Mouse (Mus musculus): ENCODE results near the gene Vmn2r83. TPM values are rescaled to one million over a fixed set of nuclear protein-coding genes. Genes with fewer than 3 reads are reported as not detected.
A peak's percentile ranks its signal among the peaks of the same experiment; 100 is the strongest.

Gene Vmn2r83
- polyA plus RNA-seq, 1 experiment from 2014 or later, result not detected

DNA sequence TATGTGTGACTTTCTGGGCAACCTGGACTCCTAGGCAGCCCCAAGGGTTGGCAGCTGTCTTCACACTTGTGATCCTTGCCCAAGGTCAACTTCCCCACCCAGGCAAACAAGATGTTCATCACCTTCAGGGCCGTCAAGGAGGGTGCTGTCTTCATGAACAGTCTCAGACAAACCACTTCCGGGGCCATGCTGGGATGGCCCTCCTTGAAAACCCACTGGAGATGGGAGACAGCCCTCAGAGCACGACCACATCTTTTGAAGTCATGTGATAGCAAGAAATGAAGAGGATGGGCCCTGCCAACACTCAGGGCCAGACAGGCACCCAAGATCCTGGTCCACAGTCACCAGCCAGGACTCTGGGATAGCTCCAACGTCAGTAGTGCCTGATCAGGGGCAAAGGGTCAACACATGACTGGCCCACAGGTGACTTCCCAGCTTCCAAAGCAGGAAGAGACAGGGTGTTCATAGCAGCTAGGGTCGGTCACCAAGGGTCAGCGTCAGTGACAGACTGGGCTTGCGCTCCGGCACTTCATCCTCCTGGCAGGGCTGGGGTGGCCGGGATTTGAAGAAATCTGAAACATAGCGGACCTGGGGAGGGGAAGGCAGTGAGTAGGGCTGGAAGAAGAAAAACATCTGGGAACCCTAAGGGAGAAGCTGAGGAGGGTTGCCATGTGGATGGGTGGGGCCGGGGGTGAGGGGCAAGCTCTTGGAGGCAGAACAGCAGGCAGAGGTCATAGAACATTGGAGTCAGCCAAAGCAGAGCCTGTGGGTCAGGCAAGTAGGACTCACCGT is 58.3 kb downstream of the Vmn2r83 start:
- H3K9ac ChIP-seq (ENCODE audit: low read depth, low read length), result no peak overlapping the region
- no peaks in the 10 kb centered on the region for H3K9me3 ChIP-seq (replicated peaks; ENCODE audit: control insufficient read depth, low read length)
- H3K36me3 ChIP-seq (ENCODE audit: control insufficient read depth, insufficient read depth, low read length), result peaks cover 3% of the 10 kb centered on the region; the same call in 1 of the 2 replicates
- 80% methylated on average over 12 of the region's 12 CpGs for WGBS (ENCODE audit: insufficient replicate concordance)
- no peak for ATAC-seq (replicated peaks; ENCODE audit: insufficient number of reproducible peaks, low FRiP score, low TSS enrichment)
- no peak overlapping the region for H3K27ac ChIP-seq (ENCODE audit: low read depth, low read length)
- H3K4me2 ChIP-seq, result no peak overlapping the region
- H3K4me1 ChIP-seq (ENCODE audit: control insufficient read depth, insufficient read depth, low read length), result no peaks in the 10 kb centered on the region
- no peak overlapping the region for H3K4me3 ChIP-seq (ENCODE audit: low read depth, low read length)
- H3K27me3 ChIP-seq (ENCODE audit: control insufficient read depth, insufficient read depth, low read length), result no peaks in the 10 kb centered on the region

GRCm38 (mm10) chr10:79527453-79527845 is 58.9 kb downstream of the Vmn2r83 start:
- no peak overlapping the region for H3K9ac ChIP-seq (ENCODE audit: low read depth, low read length)
- H3K36me3 ChIP-seq (ENCODE audit: control insufficient read depth, insufficient read depth, low read length), result peaks cover 3% of the 10 kb centered on the region; the same call in 1 of the 2 replicates
- no peak overlapping the region for H3K4me2 ChIP-seq
- 0 out of 2 replicates have a peak, but pooled peaks cover under 1% of the 10 kb centered on the region for H3K27me3 ChIP-seq (ENCODE audit: control insufficient read depth, insufficient read depth, low read length)
- no peak overlapping the region for H3K4me3 ChIP-seq (ENCODE audit: low read depth, low read length)
- H3K27ac ChIP-seq (ENCODE audit: low read depth, low read length), result no peak overlapping the region
- WGBS (ENCODE audit: insufficient replicate concordance), result 83% methylated on average over 6 of the region's 6 CpGs
- H3K9me3 ChIP-seq (replicated peaks; ENCODE audit: control insufficient read depth, low read length), result no peaks in the 10 kb centered on the region
- ATAC-seq (replicated peaks; ENCODE audit: insufficient number of reproducible peaks, low FRiP score, low TSS enrichment), result no peak; the same call in 1 of the 2 replicates
- no peaks in the 10 kb centered on the region for H3K4me1 ChIP-seq (ENCODE audit: control insufficient read depth, insufficient read depth, low read length)

- WGBS (ENCODE audit: insufficient replicate concordance), result 76% methylated on average over 3 of the region's 3 CpGs
- Histone ChIP-seq H3K4me2 (no peak overlapping the region), H3K9me3 (replicated peaks; ENCODE audit: control insufficient read depth, low read length) (no peaks in the 10 kb centered on the region), H3K4me1 (ENCODE audit: control insufficient read depth, insufficient read depth, low read length) (0 out of 2 replicates have a peak, but pooled peaks cover 4% of the 10 kb centered on the region), H3K27me3 (ENCODE audit: control insufficient read depth, insufficient read depth, low read length) (peaks cover 4% of the 10 kb centered on the region; the same call in 1 of the 2 replicates), H3K36me3 (ENCODE audit: control insufficient read depth, insufficient read depth, low read length) (peaks cover 3% of the 10 kb centered on the region; the same call in 1 of the 2 replicates), H3K4me3 (ENCODE audit: low read depth, low read length) (no peak overlapping the region), H3K9ac (ENCODE audit: low read depth, low read length) (no peak overlapping the region), H3K27ac (ENCODE audit: low read depth, low read length) (no peak overlapping the region)
- ATAC-seq (replicated peaks; ENCODE audit: insufficient number of reproducible peaks, low FRiP score, low TSS enrichment), result no peak
These were observed 59.5 kb downstream of the Vmn2r83 start for GRCm38 (mm10) chr10:79528081-79528480.

- Histone ChIP-seq H3K36me3 (ENCODE audit: control insufficient read depth, insufficient read depth, low read length) (peaks cover 3% of the 10 kb centered on the region; the same call in 1 of the 2 replicates), H3K27me3 (ENCODE audit: control insufficient read depth, insufficient read depth, low read length) (peaks cover 10% of the 10 kb centered on the region), H3K4me2 (no peak overlapping the region), H3K27ac (ENCODE audit: low read depth, low read length) (no peak overlapping the region), H3K9ac (ENCODE audit: low read depth, low read length) (no peak overlapping the region), H3K4me1 (ENCODE audit: control insufficient read depth, insufficient read depth, low read length) (0 out of 2 replicates have a peak, but pooled peaks cover 10% of the 10 kb centered on the region), H3K4me3 (ENCODE audit: low read depth, low read length) (no peak overlapping the region), H3K9me3 (replicated peaks; ENCODE audit: control insufficient read depth, low read length) (no peaks in the 10 kb centered on the region)
- ATAC-seq (replicated peaks; ENCODE audit: insufficient number of reproducible peaks, low FRiP score, low TSS enrichment), result no peak
- WGBS (ENCODE audit: insufficient replicate concordance), result 74% methylated on average over 8 of the region's 8 CpGs
These were observed 61.7 kb downstream of the Vmn2r83 start for GRCm38 (mm10) chr10:79530241-79530640.

GRCm38 (mm10) chr10:79530721-79531120 is 62.2 kb downstream of the Vmn2r83 start:
- Histone ChIP-seq H3K4me3 (ENCODE audit: low read depth, low read length) (no peak overlapping the region), H3K4me2 (no peak overlapping the region), H3K27me3 (ENCODE audit: control insufficient read depth, insufficient read depth, low read length) (peaks cover 10% of the 10 kb centered on the region), H3K27ac (ENCODE audit: low read depth, low read length) (no peak overlapping the region), H3K9ac (ENCODE audit: low read depth, low read length) (no peak overlapping the region), H3K9me3 (replicated peaks; ENCODE audit: control insufficient read depth, low read length) (no peaks in the 10 kb centered on the region), H3K36me3 (ENCODE audit: control insufficient read depth, insufficient read depth, low read length) (0 out of 2 replicates have a peak, but pooled peaks cover 3% of the 10 kb centered on the region), H3K4me1 (ENCODE audit: control insufficient read depth, insufficient read depth, low read length) (0 out of 2 replicates have a peak, but pooled peaks cover 10% of the 10 kb centered on the region)
- no peak for ATAC-seq (replicated peaks; ENCODE audit: insufficient number of reproducible peaks, low FRiP score, low TSS enrichment)
- 88% methylated on average over 13 of the region's 13 CpGs for WGBS (ENCODE audit: insufficient replicate concordance)

GRCm38 (mm10) chr10:79531593-79531992 is 63.1 kb downstream of the Vmn2r83 start:
- Histone ChIP-seq H3K36me3 (ENCODE audit: control insufficient read depth, insufficient read depth, low read length) (0 out of 2 replicates have a peak, but pooled peaks cover 3% of the 10 kb centered on the region), H3K27ac (ENCODE audit: low read depth, low read length) (no peak overlapping the region), H3K4me3 (ENCODE audit: low read depth, low read length) (no peak overlapping the region), H3K9ac (ENCODE audit: low read depth, low read length) (no peak overlapping the region), H3K27me3 (ENCODE audit: control insufficient read depth, insufficient read depth, low read length) (peaks cover 10% of the 10 kb centered on the region), H3K4me1 (ENCODE audit: control insufficient read depth, insufficient read depth, low read length) (0 out of 2 replicates have a peak, but pooled peaks cover 10% of the 10 kb centered on the region), H3K4me2 (no peak overlapping the region), H3K9me3 (replicated peaks; ENCODE audit: control insufficient read depth, low read length) (no peaks in the 10 kb centered on the region)
- no peak for ATAC-seq (replicated peaks; ENCODE audit: insufficient number of reproducible peaks, low FRiP score, low TSS enrichment)
- WGBS (ENCODE audit: insufficient replicate concordance), result 87% methylated on average over 3 of the region's 3 CpGs

DNA sequence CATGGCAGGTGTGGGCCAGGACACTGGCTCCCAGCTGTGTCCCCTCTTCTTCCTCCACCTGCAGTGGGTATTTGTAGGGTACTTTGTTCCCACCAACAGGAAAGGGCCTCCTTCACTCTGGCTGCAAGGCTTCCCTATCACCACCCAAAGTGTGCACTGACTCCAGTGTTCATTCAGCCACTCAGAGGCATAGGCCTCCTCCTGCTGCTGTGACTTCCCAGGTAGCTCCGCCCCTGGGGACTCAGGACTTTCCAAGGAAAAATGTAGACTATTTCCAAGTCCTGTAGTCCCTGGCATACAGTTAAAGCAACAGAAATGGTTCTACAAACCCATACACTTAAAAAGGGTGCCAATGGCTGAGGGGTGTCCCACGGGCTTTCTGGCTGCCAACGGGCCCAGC is 64.1 kb downstream of the Vmn2r83 start:
- 0 out of 2 replicates have a peak, but pooled peaks cover 10% of the 10 kb centered on the region for H3K4me1 ChIP-seq (ENCODE audit: control insufficient read depth, insufficient read depth, low read length)
- no peak overlapping the region for H3K27ac ChIP-seq (ENCODE audit: low read depth, low read length)
- H3K9me3 ChIP-seq (replicated peaks; ENCODE audit: control insufficient read depth, low read length), result no peaks in the 10 kb centered on the region
- peak overlapping the region; percentile 65 for H3K4me3 ChIP-seq (ENCODE audit: low read depth, low read length)
- 0 out of 2 replicates have a peak, but pooled peaks cover 3% of the 10 kb centered on the region for H3K36me3 ChIP-seq (ENCODE audit: control insufficient read depth, insufficient read depth, low read length)
- peak overlapping the region; percentile 80; the same call in 1 of the 2 replicates for H3K9ac ChIP-seq (ENCODE audit: low read depth, low read length)
- peaks cover 10% of the 10 kb centered on the region for H3K27me3 ChIP-seq (ENCODE audit: control insufficient read depth, insufficient read depth, low read length)
- no peak for ATAC-seq (replicated peaks; ENCODE audit: insufficient number of reproducible peaks, low FRiP score, low TSS enrichment)
- H3K4me2 ChIP-seq, result peak overlapping the region; percentile 99
- WGBS (ENCODE audit: insufficient replicate concordance), result 49% methylated on average over 3 of the region's 3 CpGs

DNA sequence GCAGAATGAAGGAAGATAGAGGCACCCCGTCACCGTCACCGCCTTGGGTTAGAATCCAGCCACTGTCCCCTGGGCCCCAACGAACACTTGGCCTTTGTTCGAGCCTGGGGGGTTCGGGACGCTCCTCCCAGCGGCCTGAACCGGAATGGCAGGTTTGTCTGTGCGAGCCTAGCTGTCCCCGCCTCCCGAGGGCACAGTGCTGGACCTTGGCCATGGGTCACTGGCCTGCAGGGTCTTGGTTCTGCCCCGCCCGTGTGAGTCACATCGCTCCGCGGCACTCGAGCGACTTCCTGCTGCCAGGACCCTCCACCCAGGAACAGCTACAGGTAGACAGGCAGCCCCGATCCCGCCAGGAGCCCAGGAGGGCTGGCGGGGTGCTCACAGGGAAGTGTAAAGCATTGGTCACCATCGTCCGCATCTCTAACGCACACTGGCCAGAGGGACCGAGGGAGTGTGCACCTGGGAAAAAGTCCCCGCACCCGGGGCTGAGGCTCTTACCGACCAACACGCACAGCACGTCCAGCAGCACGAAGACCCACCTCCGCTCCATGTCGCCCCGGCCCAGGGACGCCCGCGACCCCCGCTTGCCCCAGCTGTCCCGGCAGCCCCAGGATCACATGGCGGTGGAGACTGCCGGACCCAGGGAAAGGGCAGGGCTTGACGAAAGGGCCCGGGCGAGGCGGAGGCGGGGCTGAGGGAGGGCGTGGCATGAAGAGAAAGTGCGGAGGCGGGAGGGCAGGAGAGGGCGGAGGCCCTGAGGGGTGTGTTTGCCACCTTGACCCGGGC is 64.8 kb downstream of the Vmn2r83 start, which contains the start of gene Plpp2:
Plpp2 (minus strand) TSS at position 671 of the 786 bp plus-strand sequence.
- Histone ChIP-seq H3K4me3 (ENCODE audit: low read depth, low read length) (peak within 1 kb of the TSS; percentile 65), H3K4me2 (peak within 1 kb of the TSS; percentile 99), H3K27me3 (ENCODE audit: control insufficient read depth, insufficient read depth, low read length) (peaks cover 10% of the 10 kb centered on the region), H3K9me3 (replicated peaks; ENCODE audit: control insufficient read depth, low read length) (no peaks in the 10 kb centered on the region), H3K36me3 (ENCODE audit: control insufficient read depth, insufficient read depth, low read length) (0 out of 2 replicates have a peak, but pooled peaks cover 3% of the 10 kb centered on the region), H3K4me1 (ENCODE audit: control insufficient read depth, insufficient read depth, low read length) (0 out of 2 replicates have a peak, but pooled peaks cover 10% of the 10 kb centered on the region), H3K27ac (ENCODE audit: low read depth, low read length) (no peak within 1 kb of the TSS), H3K9ac (ENCODE audit: low read depth, low read length) (peak within 1 kb of the TSS; percentile 80)
- peak; percentile 72 for ATAC-seq (replicated peaks; ENCODE audit: insufficient number of reproducible peaks, low FRiP score, low TSS enrichment)
- under 1% methylated on average over 51 of the region's 52 CpGs for WGBS (ENCODE audit: insufficient replicate concordance)

Data from heart, embryonic 11.5 days (tissue).